Mouse (Mus musculus) activated CD4-positive, CD25-positive, alpha-beta regulatory T cell (primary cell): ENCODE results near the gene Proser2. TPM values are rescaled to one million over a fixed set of nuclear protein-coding genes. Genes with fewer than 3 reads are reported as not detected.

Experiments used
- polyA plus RNA-seq, 2 experiments: library from polyadenylated mRNA; unstranded; fragments of 100-300 nt; shearing (Covaris generic); gene quantifications; one replicate each; pipeline ENCODE4 v1.2.1; 2017

The Proser2 gene
- polyA plus RNA-seq: under 1 TPM in 1 of 2 experiments, not detected in 1; 0.68 TPM

DNA sequence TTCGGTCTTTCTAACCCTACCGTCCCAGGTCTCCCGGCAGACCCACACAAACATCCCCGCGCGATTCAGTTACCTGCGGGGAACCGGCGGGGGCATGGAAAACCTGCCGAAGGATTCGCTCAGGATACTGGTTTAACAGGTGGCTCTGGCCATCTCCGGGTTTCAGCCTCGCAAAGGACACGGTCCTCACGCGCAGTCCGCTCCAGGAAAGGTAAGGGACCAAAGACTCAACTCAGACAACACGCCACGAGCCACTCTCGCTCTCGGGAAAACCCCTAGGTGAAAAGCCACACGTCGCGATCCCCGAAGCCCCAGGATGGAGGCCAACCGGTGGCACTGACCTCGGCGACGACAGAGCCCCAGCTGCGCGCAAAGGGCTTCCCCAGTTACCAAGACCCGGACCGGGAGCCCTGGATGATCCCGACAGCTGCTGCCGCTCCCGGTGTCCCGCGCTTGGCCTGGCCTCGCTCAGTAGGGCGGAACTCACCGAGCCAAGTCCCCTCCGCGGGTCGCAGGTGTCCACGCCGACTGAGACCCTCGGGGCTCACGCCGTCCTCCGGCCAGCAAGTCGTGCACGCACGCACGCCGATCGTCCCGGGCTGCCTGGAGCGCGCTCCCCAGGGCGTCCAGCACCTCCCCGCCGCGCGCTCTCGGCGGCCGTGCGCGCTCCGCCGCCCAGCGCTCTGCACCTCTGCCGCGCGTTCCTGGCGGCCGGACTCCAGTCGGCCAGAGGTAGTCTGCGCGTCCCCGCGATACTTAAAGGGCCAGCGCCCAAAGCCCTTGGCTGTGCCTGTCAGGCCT, at the start of gene Proser2:
Gene Proser2, minus strand, starts transcription at position 657 of the 801 bp plus-strand sequence.

Other genes with a start within 250 kb of the Proser2 start
- 10 to 100 TPM; 20.0 to 21.6 TPM for gene Sec61a2, start 234.8 kb downstream of the Proser2 start, polyA plus RNA-seq
- gene Dhtkd1, start 187.4 kb downstream of the Proser2 start, polyA plus RNA-seq: under 1 TPM in 1 of 2 experiments, not detected in 1; 0.17 TPM
- gene Upf2, start 178.7 kb downstream of the Proser2 start, polyA plus RNA-seq: 10 to 100 TPM; 14.5 to 16.0 TPM
- under 1 TPM; 0.09 to 0.41 TPM for gene Echdc3, start 82.8 kb upstream of the Proser2 start, polyA plus RNA-seq
- gene Usp6nl, start 192.5 kb upstream of the Proser2 start, polyA plus RNA-seq: 10 to 100 TPM; 15.0 to 15.4 TPM